Mouse (Mus musculus): Measurements from ENCODE around the gene Spred2. TPM values are rescaled to one million over a fixed set of nuclear protein-coding genes. Genes with fewer than 3 reads are reported as not detected.

The Spred2 gene
- polyA plus RNA-seq, 1 experiment from 2014 or later: 9.3 TPM

DNA sequence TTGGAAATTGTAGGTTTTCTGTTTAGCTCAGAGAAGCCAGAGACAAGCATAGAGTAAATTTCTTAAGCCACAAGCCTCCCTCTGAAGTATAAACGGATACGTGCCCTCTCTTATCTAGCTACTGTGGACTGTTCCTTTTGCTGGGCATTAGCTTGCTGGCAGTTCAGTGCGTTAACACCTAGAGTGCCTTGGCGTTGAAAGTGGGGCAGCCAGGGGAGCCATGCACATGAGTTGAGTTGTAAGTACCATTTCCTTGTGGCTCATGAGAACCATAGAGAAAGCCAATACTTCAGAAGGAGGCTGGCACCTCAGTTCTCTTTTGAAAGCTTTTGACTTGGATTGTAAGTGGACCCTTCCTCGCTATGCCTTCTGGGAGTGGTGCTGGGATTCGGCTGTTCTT lies 58.6 kb downstream of the Spred2 start:
- H3K27ac ChIP-seq: 0 out of 2 replicates have a peak overlapping the region, but pooled peaks have one; percentile 53
- 69% methylated on average over 6 of the region's 6 CpGs for WGBS
- H3K9me3 ChIP-seq (replicated peaks): no peaks in the 10 kb centered on the region
- H3K4me1 ChIP-seq: peaks cover 90% of the 10 kb centered on the region
- no peak overlapping the region for H3K4me3 ChIP-seq
- no peaks in the 10 kb centered on the region for H3K27me3 ChIP-seq (ENCODE audit: low read depth, poor library complexity, severe bottlenecking)
- peaks cover 8% of the 10 kb centered on the region; the same call in 1 of the 2 replicates for H3K36me3 ChIP-seq
- no peak for DNase-seq (ENCODE audit: low spot score)

DNA sequence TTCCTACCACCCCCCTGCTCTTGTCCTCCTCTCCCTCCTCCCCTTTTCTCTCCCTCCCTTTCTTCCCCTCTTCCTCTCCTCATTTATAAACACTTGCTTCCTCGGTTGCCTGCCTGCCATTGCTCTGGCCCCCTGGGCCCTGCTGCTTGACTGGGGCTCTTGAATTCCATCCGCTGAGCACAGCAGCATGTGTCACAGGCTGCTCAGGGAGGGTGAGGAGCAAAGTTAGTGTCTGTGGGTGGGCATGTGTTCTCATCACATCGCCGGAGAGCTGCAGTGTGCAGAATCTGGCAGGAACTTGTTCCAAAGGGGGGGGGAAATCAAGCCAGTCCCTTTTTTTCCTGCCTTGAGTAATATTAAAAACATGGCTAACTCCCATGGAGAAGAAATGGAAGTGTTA lies 59.1 kb downstream of the Spred2 start:
- peak overlapping the region; percentile 53; the same call in 1 of the 2 replicates for H3K27ac ChIP-seq
- peaks cover 8% of the 10 kb centered on the region; the same call in 1 of the 2 replicates for H3K36me3 ChIP-seq
- 45% methylated on average over 4 of the region's 4 CpGs for WGBS
- no peak overlapping the region for H3K4me3 ChIP-seq
- no peak for DNase-seq (ENCODE audit: low spot score)
- H3K4me1 ChIP-seq: peaks cover 90% of the 10 kb centered on the region
- H3K9me3 ChIP-seq (replicated peaks): no peaks in the 10 kb centered on the region
- no peaks in the 10 kb centered on the region for H3K27me3 ChIP-seq (ENCODE audit: low read depth, poor library complexity, severe bottlenecking)

- Histone ChIP-seq H3K36me3 (peaks cover 8% of the 10 kb centered on the region; the same call in 1 of the 2 replicates), H3K9me3 (replicated peaks) (no peaks in the 10 kb centered on the region), H3K4me3 (no peak overlapping the region), H3K27me3 (ENCODE audit: low read depth, poor library complexity, severe bottlenecking) (no peaks in the 10 kb centered on the region), H3K27ac (no peak overlapping the region), H3K4me1 (peaks cover 90% of the 10 kb centered on the region)
- DNase-seq (ENCODE audit: low spot score): no peak
- 75% methylated on average over 9 of the region's 9 CpGs for WGBS
These were observed 59.9 kb downstream of the Spred2 start for GRCm38 (mm10) chr11:19984029-19984428.

GRCm38 (mm10) chr11:19985283-19985854 lies 61.2 kb downstream of the Spred2 start:
- peaks cover 8% of the 10 kb centered on the region; the same call in 1 of the 2 replicates for H3K36me3 ChIP-seq
- WGBS: 46% methylated on average over 5 of the region's 5 CpGs
- no peak overlapping the region for H3K27ac ChIP-seq
- H3K9me3 ChIP-seq (replicated peaks): no peaks in the 10 kb centered on the region
- H3K27me3 ChIP-seq (ENCODE audit: low read depth, poor library complexity, severe bottlenecking): no peaks in the 10 kb centered on the region
- DNase-seq (ENCODE audit: low spot score): no peak
- H3K4me3 ChIP-seq: no peak overlapping the region
- peaks cover 86% of the 10 kb centered on the region for H3K4me1 ChIP-seq

DNA sequence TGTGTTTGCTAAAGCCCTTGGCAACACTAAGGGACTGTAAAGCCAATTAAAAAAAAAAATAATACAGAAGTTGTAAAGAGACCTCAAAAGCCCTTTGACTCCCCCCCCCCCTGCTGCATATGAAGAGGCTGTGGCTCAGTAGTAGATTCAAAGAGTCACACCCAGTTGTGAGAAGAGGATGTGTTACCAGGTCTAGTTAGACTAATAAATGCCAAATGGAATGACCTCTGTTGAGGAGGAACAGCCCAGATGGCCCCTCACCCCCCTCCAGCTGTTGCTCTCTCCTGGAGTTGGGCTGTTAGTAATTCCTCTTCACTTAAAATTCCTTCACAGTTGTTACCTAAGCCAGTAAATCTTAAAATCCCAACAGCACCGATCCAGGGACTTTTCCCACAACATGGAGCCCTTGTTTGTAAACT lies 62.3 kb downstream of the Spred2 start:
- WGBS: 0% methylated on average over 1 of the region's 1 CpGs
- H3K9me3 ChIP-seq (replicated peaks): no peaks in the 10 kb centered on the region
- DNase-seq (ENCODE audit: low spot score): peak; percentile 77
- no peaks in the 10 kb centered on the region for H3K27me3 ChIP-seq (ENCODE audit: low read depth, poor library complexity, severe bottlenecking)
- H3K36me3 ChIP-seq: peaks cover 8% of the 10 kb centered on the region; the same call in 1 of the 2 replicates
- peak overlapping the region; percentile 80 for H3K27ac ChIP-seq
- peak overlapping the region; percentile 34 for H3K4me3 ChIP-seq
- H3K4me1 ChIP-seq: peaks cover 91% of the 10 kb centered on the region

DNA sequence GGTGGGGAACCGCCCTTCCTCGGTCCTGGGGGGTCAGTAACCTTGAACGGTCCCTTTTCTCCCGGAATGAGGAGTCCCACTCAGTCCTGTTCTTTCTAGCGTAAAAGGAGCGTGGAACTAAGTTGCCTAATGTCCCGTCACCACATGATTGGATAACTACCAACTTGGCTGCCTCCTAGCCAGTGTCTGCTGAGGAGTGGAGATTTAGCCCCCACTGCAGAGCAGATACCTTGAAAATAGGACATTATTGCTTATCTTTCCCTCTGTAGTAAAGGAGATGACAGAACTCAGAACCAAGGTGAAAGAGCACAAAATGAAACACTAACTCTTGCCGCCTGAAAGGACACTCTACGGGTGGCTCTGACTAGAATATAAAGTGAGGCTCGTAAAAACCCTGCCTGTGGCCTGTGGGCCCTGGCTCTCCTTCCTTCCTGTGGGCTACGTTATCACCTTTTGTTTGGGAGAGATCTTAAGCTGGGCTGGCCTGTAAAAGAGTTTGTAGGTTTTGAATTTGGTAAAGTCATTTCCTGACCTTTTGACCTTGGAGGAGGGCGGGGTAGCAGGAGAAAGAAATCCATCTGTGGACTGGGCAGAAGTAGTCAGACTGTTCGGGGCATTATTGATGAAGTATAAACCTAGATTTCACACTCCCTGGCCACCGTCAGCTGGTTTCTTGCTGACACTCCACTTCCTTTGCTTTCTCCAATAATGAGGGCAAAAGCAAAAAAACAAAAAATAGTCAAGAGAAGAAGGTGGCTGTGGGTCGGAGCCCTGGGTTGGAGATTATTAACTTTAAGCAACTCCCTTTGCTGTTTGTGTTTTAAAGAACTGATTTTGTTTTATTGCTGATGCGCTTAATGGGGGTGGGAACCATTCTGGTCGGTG lies 62.9 kb downstream of the Spred2 start:
- DNase-seq (ENCODE audit: low spot score): no peak
- H3K4me1 ChIP-seq: peaks cover 94% of the 10 kb centered on the region
- peak overlapping the region; percentile 34 for H3K4me3 ChIP-seq
- no peaks in the 10 kb centered on the region for H3K9me3 ChIP-seq (replicated peaks)
- 6% methylated on average over 17 of the region's 17 CpGs for WGBS
- H3K36me3 ChIP-seq: peaks cover 4% of the 10 kb centered on the region; the same call in 1 of the 2 replicates
- H3K27me3 ChIP-seq (ENCODE audit: low read depth, poor library complexity, severe bottlenecking): no peaks in the 10 kb centered on the region
- peak overlapping the region; percentile 80 for H3K27ac ChIP-seq

DNA sequence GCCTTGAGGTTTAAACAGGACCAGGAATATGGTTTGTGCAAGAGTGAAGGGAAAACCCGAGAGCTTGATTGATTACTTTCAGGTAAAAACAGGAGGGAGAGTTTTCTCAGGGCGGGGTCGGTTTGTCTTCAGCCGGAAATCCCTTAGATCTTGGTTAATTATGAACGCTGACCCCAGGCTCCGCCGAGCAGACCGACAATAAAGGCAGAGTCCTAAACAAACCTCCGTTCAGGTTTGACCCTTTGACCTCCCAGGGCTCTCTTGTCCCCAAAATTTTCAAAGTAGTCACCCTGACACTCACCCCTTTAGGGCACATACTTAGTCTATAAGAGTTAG lies 63.5 kb downstream of the Spred2 start:
- DNase-seq (ENCODE audit: low spot score): no peak
- Histone ChIP-seq H3K4me1 (peaks cover 94% of the 10 kb centered on the region), H3K27ac (peak overlapping the region; percentile 80; the same call in 1 of the 2 replicates), H3K9me3 (replicated peaks) (no peaks in the 10 kb centered on the region), H3K36me3 (peaks cover 2% of the 10 kb centered on the region; the same call in 1 of the 2 replicates), H3K27me3 (ENCODE audit: low read depth, poor library complexity, severe bottlenecking) (no peaks in the 10 kb centered on the region), H3K4me3 (peak overlapping the region; percentile 34)
- WGBS: 0% methylated on average over 9 of the region's 9 CpGs

DNA sequence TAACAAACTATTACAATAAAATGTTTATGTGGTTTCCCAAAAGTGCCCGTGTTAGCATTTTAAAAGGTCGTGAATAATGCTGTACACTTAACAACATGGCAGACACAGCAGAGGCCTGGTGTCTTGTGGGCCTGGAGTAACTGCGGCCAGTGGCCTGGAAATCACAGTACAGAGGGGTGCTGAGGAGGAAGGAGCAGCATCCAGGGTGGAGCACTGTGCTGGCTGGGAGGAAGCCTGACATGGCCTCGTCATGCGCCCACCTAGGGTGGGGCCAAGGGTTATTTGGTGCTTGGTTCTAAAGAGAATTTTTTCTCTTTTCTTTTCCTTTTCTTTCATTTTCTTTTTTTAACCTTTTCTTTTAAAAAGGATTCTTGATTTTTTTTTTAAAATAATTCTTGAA lies 64.0 kb downstream of the Spred2 start:
- 23% methylated on average over 5 of the region's 5 CpGs for WGBS
- no peak for DNase-seq (ENCODE audit: low spot score)
- peaks cover 94% of the 10 kb centered on the region for H3K4me1 ChIP-seq
- peaks cover 2% of the 10 kb centered on the region; the same call in 1 of the 2 replicates for H3K36me3 ChIP-seq
- no peaks in the 10 kb centered on the region for H3K9me3 ChIP-seq (replicated peaks)
- no peaks in the 10 kb centered on the region for H3K27me3 ChIP-seq (ENCODE audit: low read depth, poor library complexity, severe bottlenecking)
- no peak overlapping the region for H3K4me3 ChIP-seq
- no peak overlapping the region for H3K27ac ChIP-seq

- 58% methylated on average over 6 of the region's 6 CpGs for WGBS
- Histone ChIP-seq H3K36me3 (peaks cover 1% of the 10 kb centered on the region; the same call in 1 of the 2 replicates), H3K27me3 (ENCODE audit: low read depth, poor library complexity, severe bottlenecking) (no peaks in the 10 kb centered on the region)
These were observed 64.5 kb downstream of the Spred2 start for GRCm38 (mm10) chr11:19988631-19989030.

DNA sequence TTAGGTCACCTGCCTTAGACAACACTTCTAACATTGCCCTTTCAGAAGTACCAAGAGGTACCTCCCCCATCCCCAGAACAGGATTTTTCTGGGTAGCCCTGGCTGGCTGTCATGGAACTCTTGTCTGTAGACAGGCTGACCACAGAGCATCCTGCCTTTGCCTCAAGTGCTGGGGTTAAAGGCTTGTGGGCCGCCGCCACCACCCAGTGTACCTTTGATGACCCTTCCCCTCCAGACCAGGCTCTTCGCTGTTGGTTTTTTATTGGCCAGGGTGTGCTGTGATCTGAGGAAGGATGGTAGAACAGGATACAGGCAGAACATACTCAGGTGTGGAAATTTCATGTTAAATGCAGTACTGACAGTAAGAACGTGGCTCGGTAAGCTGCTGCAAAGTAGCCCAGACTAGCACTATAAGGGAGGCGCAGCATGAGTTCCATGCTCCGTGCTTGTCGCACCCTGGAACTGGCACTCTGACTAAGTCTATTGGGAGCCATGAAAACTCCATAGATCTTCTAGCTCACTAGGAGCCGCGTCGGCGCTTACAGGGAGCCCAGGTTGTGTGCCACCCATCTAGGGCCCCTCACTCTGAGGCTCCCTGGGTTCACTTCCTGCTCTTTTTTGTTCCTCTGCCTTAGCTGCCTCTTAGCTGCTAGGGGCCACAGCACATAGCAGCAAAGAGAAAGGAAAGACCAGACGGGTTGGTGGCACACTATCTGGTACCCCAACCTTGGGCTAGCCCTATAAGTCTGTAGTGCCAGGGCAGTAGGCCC lies 65.2 kb downstream of the Spred2 start:
- no peaks in the 10 kb centered on the region for H3K9me3 ChIP-seq (replicated peaks)
- peak overlapping the region; percentile 62; the same call in 1 of the 2 replicates for H3K27ac ChIP-seq
- no peaks in the 10 kb centered on the region for H3K27me3 ChIP-seq (ENCODE audit: low read depth, poor library complexity, severe bottlenecking)
- peaks cover 88% of the 10 kb centered on the region for H3K4me1 ChIP-seq
- DNase-seq (ENCODE audit: low spot score): no peak
- H3K4me3 ChIP-seq: no peak overlapping the region
- H3K36me3 ChIP-seq: no peaks in the 10 kb centered on the region
- WGBS: 78% methylated on average over 13 of the region's 13 CpGs

More at GRCm38 (mm10) chr11:19988631-19989030, 64.5 kb downstream of the Spred2 start:
- Histone ChIP-seq H3K4me1 (peaks cover 92% of the 10 kb centered on the region), H3K9me3 (replicated peaks) (no peaks in the 10 kb centered on the region), H3K4me3 (no peak overlapping the region), H3K27ac (peak overlapping the region; percentile 62; the same call in 1 of the 2 replicates)
- DNase-seq (ENCODE audit: low spot score): no peak

DNA sequence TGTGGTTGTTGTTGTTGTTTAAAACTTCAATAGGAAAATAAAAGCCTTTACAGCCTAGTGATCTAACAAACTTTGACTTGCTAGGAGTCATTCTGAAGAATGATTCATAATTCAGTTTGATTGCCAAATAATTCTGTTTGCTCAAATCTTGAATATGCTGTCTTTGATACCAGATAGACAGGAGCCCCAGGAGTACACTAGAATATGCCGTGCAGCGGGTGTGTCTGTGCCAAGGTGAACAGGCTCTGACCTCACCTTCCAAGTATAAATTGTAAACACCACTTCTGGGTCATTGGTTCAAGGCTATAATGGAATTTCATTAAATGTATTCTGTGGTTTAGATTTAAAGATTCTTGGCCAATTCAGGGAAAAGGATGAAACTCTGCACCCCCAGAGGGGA lies 66.6 kb downstream of the Spred2 start:
- Histone ChIP-seq H3K27ac (no peak overlapping the region), H3K9me3 (replicated peaks) (no peaks in the 10 kb centered on the region), H3K4me3 (no peak overlapping the region), H3K27me3 (ENCODE audit: low read depth, poor library complexity, severe bottlenecking) (no peaks in the 10 kb centered on the region), H3K36me3 (no peaks in the 10 kb centered on the region), H3K4me1 (peaks cover 77% of the 10 kb centered on the region)
- DNase-seq (ENCODE audit: low spot score): no peak
- 85% methylated on average over 2 of the region's 2 CpGs for WGBS

DNA sequence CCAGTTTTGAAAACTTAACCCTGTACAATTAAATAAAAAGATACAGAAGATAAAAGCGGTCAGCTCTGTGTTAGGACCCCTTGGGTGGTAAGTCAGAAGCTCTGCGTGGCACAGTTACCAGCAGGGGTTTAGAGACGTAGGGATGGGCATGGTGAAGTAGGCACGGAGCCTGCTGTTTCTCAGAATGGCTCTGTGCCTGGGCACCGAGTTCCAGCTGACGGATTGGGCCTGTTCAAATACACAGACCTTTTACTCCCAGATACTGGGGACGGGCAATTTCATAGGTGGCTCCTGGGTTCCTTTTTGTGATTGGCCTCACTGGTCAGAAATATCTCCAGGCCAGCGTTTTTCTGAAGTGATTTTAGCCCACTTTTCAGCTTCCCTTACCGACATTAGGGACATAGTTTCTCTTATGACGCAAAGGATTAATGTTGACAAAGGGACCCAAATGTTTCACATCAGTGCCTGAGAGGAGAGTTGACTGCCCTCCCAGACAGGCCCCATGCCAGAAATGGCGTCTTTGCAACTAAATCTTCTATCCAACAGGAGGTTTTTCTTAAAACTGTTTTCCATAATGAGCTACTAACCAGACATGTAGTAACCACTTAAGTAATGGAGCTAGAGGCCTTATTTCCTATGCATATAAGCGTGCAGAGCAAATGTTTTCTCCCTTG lies 67.3 kb downstream of the Spred2 start:
- no peaks in the 10 kb centered on the region for H3K9me3 ChIP-seq (replicated peaks)
- no peaks in the 10 kb centered on the region for H3K27me3 ChIP-seq (ENCODE audit: low read depth, poor library complexity, severe bottlenecking)
- H3K4me3 ChIP-seq: no peak overlapping the region
- 75% methylated on average over 12 of the region's 12 CpGs for WGBS
- no peak overlapping the region for H3K27ac ChIP-seq
- no peak for DNase-seq (ENCODE audit: low spot score)
- H3K36me3 ChIP-seq: no peaks in the 10 kb centered on the region
- peaks cover 76% of the 10 kb centered on the region for H3K4me1 ChIP-seq
